Mouse (Mus musculus): ENCODE data around the gene Zfp940. TPM values are rescaled to one million over a fixed set of nuclear protein-coding genes. Genes with fewer than 3 reads are reported as not detected.
"Not testable (repeated sequence)": the region's sequence is repeated elsewhere in the genome, so short reads cannot be mapped to it uniquely, and the experiment has no call there.

Zfp940 gene
- polyA plus RNA-seq (2014; fragmentation: Nextera tagmentation; extraction: Ambion mirVana) = 10.7 and 12.4 TPM in 2 replicates

- 2% methylated on average over 21 of the region's 21 CpGs for WGBS
- DNase-seq (ENCODE audit: low spot score) = peak; percentile 95
- H3K9me3 ChIP-seq (ENCODE audit: control insufficient read depth, low read length) = no peaks in the 10 kb centered on the region
- peak within 1 kb of the TSS; percentile 69 for H3K4me2 ChIP-seq (replicated peaks; ENCODE audit: low read depth, low read length)
- peak within 1 kb of the TSS; percentile 53 for H3K4me3 ChIP-seq (ENCODE audit: low read depth, low read length)
- H3K4me1 ChIP-seq (replicated peaks; ENCODE audit: control insufficient read depth, insufficient read depth, low read length) = no peaks in the 10 kb centered on the region
- no peaks in the 10 kb centered on the region for H3K36me3 ChIP-seq (ENCODE audit: control insufficient read depth, insufficient read depth, low read length)
- H3K27ac ChIP-seq (ENCODE audit: low read depth, low read length) = no peak within 1 kb of the TSS
- peak within 1 kb of the TSS; percentile 70 for H3K9ac ChIP-seq (ENCODE audit: low read depth, low read length)
- H3K27me3 ChIP-seq (ENCODE audit: control insufficient read depth, insufficient read depth, low read length) = no peaks in the 10 kb centered on the region
- peak; percentile 98 for ATAC-seq (ENCODE audit: low FRiP score)
Measured at GRCm38 (mm10) chr7:29853219-29853842, at the start of gene Zfp940. TSS of gene Zfp940 (minus strand) at chr7:29853669.

DNA sequence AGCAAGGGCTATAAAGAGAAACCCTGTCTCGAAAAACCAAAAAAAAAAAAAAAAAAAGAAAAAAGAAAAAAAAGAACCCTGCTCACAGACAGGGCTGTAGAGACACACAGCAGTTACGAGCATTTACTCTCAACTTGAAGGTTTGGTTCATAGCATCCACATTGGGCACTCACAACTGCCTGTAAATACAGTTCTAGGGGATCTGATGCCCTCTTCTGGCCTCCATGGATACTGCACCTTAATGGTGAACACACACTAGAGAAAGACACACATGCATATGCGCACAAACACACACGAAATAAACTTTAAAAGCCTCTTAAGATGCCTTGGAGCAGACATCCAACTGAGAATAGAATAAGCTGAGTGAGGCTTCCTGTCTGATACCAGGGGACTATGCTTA is 44.9 kb upstream of the Zfp940 start:
- Histone ChIP-seq H3K4me3 (ENCODE audit: low read depth, low read length) (no peak overlapping the region), H3K9ac (ENCODE audit: low read depth, low read length) (no peak overlapping the region), H3K4me1 (replicated peaks; ENCODE audit: control insufficient read depth, insufficient read depth, low read length) (no peaks in the 10 kb centered on the region), H3K27me3 (ENCODE audit: control insufficient read depth, insufficient read depth, low read length) (no peaks in the 10 kb centered on the region), H3K9me3 (ENCODE audit: control insufficient read depth, low read length) (peaks cover 24% of the 10 kb centered on the region), H3K27ac (ENCODE audit: low read depth, low read length) (no peak overlapping the region), H3K4me2 (replicated peaks; ENCODE audit: low read depth, low read length) (no peak overlapping the region), H3K36me3 (ENCODE audit: control insufficient read depth, insufficient read depth, low read length) (peaks cover 39% of the 10 kb centered on the region)
- DNase-seq (ENCODE audit: low spot score) (no peak), ATAC-seq (ENCODE audit: low FRiP score) (no peak)
- WGBS = 95% methylated on average over 4 of the region's 4 CpGs

- peaks cover 41% of the 10 kb centered on the region for H3K36me3 ChIP-seq (ENCODE audit: control insufficient read depth, insufficient read depth, low read length)
- WGBS = 95% methylated on average over 4 of the region's 4 CpGs
- H3K9me3 ChIP-seq (ENCODE audit: control insufficient read depth, low read length) = peaks cover 22% of the 10 kb centered on the region
- no peak overlapping the region for H3K27ac ChIP-seq (ENCODE audit: low read depth, low read length)
- H3K4me2 ChIP-seq (replicated peaks; ENCODE audit: low read depth, low read length) = no peak overlapping the region
- H3K4me3 ChIP-seq (ENCODE audit: low read depth, low read length) = no peak overlapping the region
- ATAC-seq (ENCODE audit: low FRiP score) = no peak
- no peak for DNase-seq (ENCODE audit: low spot score)
- H3K27me3 ChIP-seq (ENCODE audit: control insufficient read depth, insufficient read depth, low read length) = no peaks in the 10 kb centered on the region
- no peak overlapping the region for H3K9ac ChIP-seq (ENCODE audit: low read depth, low read length)
- H3K4me1 ChIP-seq (replicated peaks; ENCODE audit: control insufficient read depth, insufficient read depth, low read length) = no peaks in the 10 kb centered on the region
Measured at GRCm38 (mm10) chr7:29892756-29893155, 39.3 kb upstream of the Zfp940 start.

GRCm38 (mm10) chr7:29890501-29890900 is 37.0 kb upstream of the Zfp940 start:
- Histone ChIP-seq H3K9ac (ENCODE audit: low read depth, low read length) (no peak overlapping the region), H3K36me3 (ENCODE audit: control insufficient read depth, insufficient read depth, low read length) (peaks cover 35% of the 10 kb centered on the region), H3K4me1 (replicated peaks; ENCODE audit: control insufficient read depth, insufficient read depth, low read length) (no peaks in the 10 kb centered on the region), H3K4me2 (replicated peaks; ENCODE audit: low read depth, low read length) (no peak overlapping the region), H3K27ac (ENCODE audit: low read depth, low read length) (no peak overlapping the region), H3K4me3 (ENCODE audit: low read depth, low read length) (no peak overlapping the region), H3K9me3 (ENCODE audit: control insufficient read depth, low read length) (peaks cover 23% of the 10 kb centered on the region), H3K27me3 (ENCODE audit: control insufficient read depth, insufficient read depth, low read length) (no peaks in the 10 kb centered on the region)
- WGBS = 93% methylated on average over 7 of the region's 7 CpGs
- DNase-seq (ENCODE audit: low spot score) (no peak), ATAC-seq (ENCODE audit: low FRiP score) (no peak)

DNA sequence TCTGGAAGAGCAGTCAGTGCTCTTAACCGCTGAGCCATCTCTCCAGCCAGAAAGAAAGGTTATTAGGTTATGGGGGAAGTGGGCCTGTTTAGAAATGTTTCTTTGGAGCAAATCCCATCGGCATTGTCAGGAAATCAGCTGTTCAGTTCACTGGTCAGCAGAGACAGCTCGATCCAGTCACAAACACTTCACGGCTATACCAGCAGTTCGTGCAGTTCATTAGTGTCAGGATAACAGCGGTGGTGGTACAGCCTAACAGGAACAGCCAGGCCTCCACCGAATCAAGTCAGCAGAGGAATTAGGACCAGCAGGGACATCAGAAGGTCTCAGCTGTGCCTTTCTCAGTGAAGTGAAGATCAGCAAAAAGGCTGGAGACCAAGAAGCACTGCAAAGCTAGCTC is 27.4 kb upstream of the Zfp940 start:
- Histone ChIP-seq H3K4me3 (ENCODE audit: low read depth, low read length) (no peak overlapping the region), H3K36me3 (ENCODE audit: control insufficient read depth, insufficient read depth, low read length) (0 out of 2 replicates have a peak, but pooled peaks cover 4% of the 10 kb centered on the region), H3K4me1 (replicated peaks; ENCODE audit: control insufficient read depth, insufficient read depth, low read length) (no peaks in the 10 kb centered on the region), H3K9me3 (ENCODE audit: control insufficient read depth, low read length) (no peaks in the 10 kb centered on the region), H3K9ac (ENCODE audit: low read depth, low read length) (no peak overlapping the region), H3K27ac (ENCODE audit: low read depth, low read length) (no peak overlapping the region), H3K4me2 (replicated peaks; ENCODE audit: low read depth, low read length) (no peak overlapping the region), H3K27me3 (ENCODE audit: control insufficient read depth, insufficient read depth, low read length) (no peaks in the 10 kb centered on the region)
- DNase-seq (ENCODE audit: low spot score) (no peak), ATAC-seq (ENCODE audit: low FRiP score) (no peak)
- 93% methylated on average over 7 of the region's 7 CpGs for WGBS

DNA sequence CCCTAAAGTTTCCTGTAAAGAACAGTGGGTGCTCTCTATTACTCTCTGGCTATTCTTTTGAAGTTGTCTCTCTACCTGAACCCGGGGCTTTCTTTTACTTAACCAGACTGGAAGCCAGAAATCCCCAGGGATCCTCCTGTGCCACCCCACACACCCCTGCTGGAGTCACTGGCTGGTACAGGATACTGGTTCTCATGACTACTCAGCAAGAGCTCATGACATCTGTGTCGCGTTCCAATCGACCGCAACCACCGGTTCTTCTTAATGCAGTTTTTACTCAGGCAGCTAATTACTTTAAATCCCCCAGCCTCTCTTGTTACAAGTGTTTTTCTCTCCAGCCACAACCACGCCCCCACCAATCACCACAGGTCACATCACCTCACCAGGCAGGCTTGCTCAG is 26.6 kb upstream of the Zfp940 start:
- Histone ChIP-seq H3K4me3 (ENCODE audit: low read depth, low read length) (no peak overlapping the region), H3K27ac (ENCODE audit: low read depth, low read length) (no peak overlapping the region), H3K9me3 (ENCODE audit: control insufficient read depth, low read length) (peaks cover 7% of the 10 kb centered on the region; the same call in 1 of the 2 replicates), H3K36me3 (ENCODE audit: control insufficient read depth, insufficient read depth, low read length) (peaks cover 12% of the 10 kb centered on the region), H3K4me1 (replicated peaks; ENCODE audit: control insufficient read depth, insufficient read depth, low read length) (no peaks in the 10 kb centered on the region), H3K4me2 (replicated peaks; ENCODE audit: low read depth, low read length) (no peak overlapping the region), H3K9ac (ENCODE audit: low read depth, low read length) (no peak overlapping the region), H3K27me3 (ENCODE audit: control insufficient read depth, insufficient read depth, low read length) (no peaks in the 10 kb centered on the region)
- no peak for ATAC-seq (ENCODE audit: low FRiP score)
- 83% methylated on average over 7 of the region's 7 CpGs for whole genome bisulfite sequencing
- no peak for DNase-seq (ENCODE audit: low spot score)

- not testable (repeated sequence) for H3K4me1 ChIP-seq (replicated peaks; ENCODE audit: control insufficient read depth, insufficient read depth, low read length); H3K27ac ChIP-seq (ENCODE audit: low read depth, low read length); H3K4me2 ChIP-seq (replicated peaks; ENCODE audit: low read depth, low read length); H3K27me3 ChIP-seq (ENCODE audit: control insufficient read depth, insufficient read depth, low read length); H3K4me3 ChIP-seq (ENCODE audit: low read depth, low read length); ATAC-seq (ENCODE audit: low FRiP score); H3K9ac ChIP-seq (ENCODE audit: low read depth, low read length); DNase-seq (ENCODE audit: low spot score)
- WGBS = 90% methylated on average over 9 of the region's 9 CpGs
- peaks cover 12% of the 10 kb centered on the region; the same call in 1 of the 2 replicates for H3K9me3 ChIP-seq (ENCODE audit: control insufficient read depth, low read length)
- H3K36me3 ChIP-seq (ENCODE audit: control insufficient read depth, insufficient read depth, low read length) = peaks cover 21% of the 10 kb centered on the region
Measured at GRCm38 (mm10) chr7:29877561-29877960, 24.1 kb upstream of the Zfp940 start.

DNA sequence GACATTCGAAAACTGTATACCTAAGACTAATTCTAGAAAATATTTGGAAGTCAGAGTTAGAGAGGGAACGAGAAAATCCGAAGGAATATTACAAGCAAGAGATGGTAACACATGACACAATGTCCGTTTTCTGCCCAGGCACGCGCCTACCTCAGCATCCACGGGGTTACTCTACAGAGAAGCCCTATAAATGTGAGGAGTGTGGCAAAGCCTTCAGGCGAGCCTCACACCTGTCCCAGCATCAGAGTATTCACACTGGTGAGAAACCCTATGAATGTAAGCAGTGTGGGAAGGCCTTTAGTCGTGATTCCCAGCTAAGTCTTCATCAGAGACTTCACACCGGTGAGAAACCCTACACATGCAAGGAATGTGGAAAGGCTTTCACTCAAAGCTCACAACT is 20.8 kb upstream of the Zfp940 start:
- H3K4me3 ChIP-seq (ENCODE audit: low read depth, low read length) = no peak overlapping the region
- no peak overlapping the region for H3K9ac ChIP-seq (ENCODE audit: low read depth, low read length)
- peaks cover 15% of the 10 kb centered on the region; the same call in 1 of the 2 replicates for H3K9me3 ChIP-seq (ENCODE audit: control insufficient read depth, low read length)
- 94% methylated on average over 10 of the region's 10 CpGs for WGBS
- no peak overlapping the region for H3K27ac ChIP-seq (ENCODE audit: low read depth, low read length)
- H3K4me2 ChIP-seq (replicated peaks; ENCODE audit: low read depth, low read length) = no peak overlapping the region
- DNase-seq (ENCODE audit: low spot score) (no peak), ATAC-seq (ENCODE audit: low FRiP score) (no peak)
- peaks cover 21% of the 10 kb centered on the region for H3K36me3 ChIP-seq (ENCODE audit: control insufficient read depth, insufficient read depth, low read length)
- H3K4me1 ChIP-seq (replicated peaks; ENCODE audit: control insufficient read depth, insufficient read depth, low read length) = no peaks in the 10 kb centered on the region
- no peaks in the 10 kb centered on the region for H3K27me3 ChIP-seq (ENCODE audit: control insufficient read depth, insufficient read depth, low read length)

- ATAC-seq (ENCODE audit: low FRiP score) (no peak), DNase-seq (ENCODE audit: low spot score) (peak; percentile 1)
- H3K36me3 ChIP-seq (ENCODE audit: control insufficient read depth, insufficient read depth, low read length) = no peaks in the 10 kb centered on the region
- WGBS = 89% methylated on average over 7 of the region's 7 CpGs
- no peak overlapping the region for H3K27ac ChIP-seq (ENCODE audit: low read depth, low read length)
- no peak overlapping the region for H3K9ac ChIP-seq (ENCODE audit: low read depth, low read length)
- no peak overlapping the region for H3K4me3 ChIP-seq (ENCODE audit: low read depth, low read length)
- no peaks in the 10 kb centered on the region for H3K9me3 ChIP-seq (ENCODE audit: control insufficient read depth, low read length)
- no peak overlapping the region for H3K4me2 ChIP-seq (replicated peaks; ENCODE audit: low read depth, low read length)
- H3K27me3 ChIP-seq (ENCODE audit: control insufficient read depth, insufficient read depth, low read length) = no peaks in the 10 kb centered on the region
- no peaks in the 10 kb centered on the region; the same call in 1 of the 2 replicates for H3K4me1 ChIP-seq (replicated peaks; ENCODE audit: control insufficient read depth, insufficient read depth, low read length)
Measured at GRCm38 (mm10) chr7:29861660-29862059, 8.2 kb upstream of the Zfp940 start.

All from hindbrain, embryonic 11.5 days (tissue).